Mouse (Mus musculus) gonadal fat pad, adult 2 months (tissue): ENCODE measurements around the gene Hcn2. TPM values are rescaled to one million over a fixed set of nuclear protein-coding genes. Genes with fewer than 3 reads are reported as not detected.

Experiments used
- DNase-seq: peaks from one replicate; pipeline ENCODE4 v3.0.0-alpha.2; 2012; ENCODE audit warnings: low read depth
- polyA plus RNA-seq: library from polyadenylated mRNA; depleted of rRNA; stranded (reverse); fragments of >200 nt; gene quantifications from 2 replicates; pipeline ENCODE4 v1.2.3, GENCODE M21; 2012

The Hcn2 gene
- polyA plus RNA-seq, 1 experiment, result 1.8 TPM

- DNase-seq, result no peak
These were observed 7.8 kb upstream of the Hcn2 start for GRCm38 (mm10) chr10:79708668-79709067.

- no peak for DNase-seq
These were observed 7.1 kb upstream of the Hcn2 start for GRCm38 (mm10) chr10:79709307-79709706.

- no peak for DNase-seq
These were observed 4.4 kb upstream of the Hcn2 start for GRCm38 (mm10) chr10:79712029-79712428.

GRCm38 (mm10) chr10:79712499-79713126 is 3.8 kb upstream of the Hcn2 start:
- no peak for DNase-seq

- DNase-seq, result no peak
These were observed 3.3 kb upstream of the Hcn2 start for GRCm38 (mm10) chr10:79713163-79713562.

- no peak for DNase-seq
These were observed 1.4 kb upstream of the Hcn2 start for GRCm38 (mm10) chr10:79714996-79715395.

- no peak for DNase-seq
These were observed 538 bp downstream of the Hcn2 start for GRCm38 (mm10) chr10:79716988-79717355.

- DNase-seq, result no peak
These were observed 1.4 kb downstream of the Hcn2 start for GRCm38 (mm10) chr10:79717640-79718357.

GRCm38 (mm10) chr10:79721089-79721488 is 4.7 kb downstream of the Hcn2 start:
- no peak for DNase-seq

- no peak for DNase-seq
These were observed 6.6 kb downstream of the Hcn2 start for GRCm38 (mm10) chr10:79723047-79723446.

- DNase-seq, result no peak
These were observed 7.3 kb downstream of the Hcn2 start for GRCm38 (mm10) chr10:79723692-79724091.

- no peak for DNase-seq
These were observed 9.7 kb downstream of the Hcn2 start for GRCm38 (mm10) chr10:79726090-79726489.

GRCm38 (mm10) chr10:79728323-79729249 is 12.2 kb downstream of the Hcn2 start:
- no peak for DNase-seq

GRCm38 (mm10) chr10:79729357-79729965 is 13.0 kb downstream of the Hcn2 start:
- DNase-seq, result no peak

GRCm38 (mm10) chr10:79732500-79732899 is 16.1 kb downstream of the Hcn2 start:
- no peak for DNase-seq

GRCm38 (mm10) chr10:79733847-79734246 is 17.4 kb downstream of the Hcn2 start:
- DNase-seq, result no peak

- DNase-seq, result no peak
These were observed 18.9 kb downstream of the Hcn2 start for GRCm38 (mm10) chr10:79735361-79735760.

- DNase-seq, result no peak
These were observed 20.3 kb downstream of the Hcn2 start for GRCm38 (mm10) chr10:79736706-79737105.

- DNase-seq, result no peak
These were observed 21.8 kb downstream of the Hcn2 start for GRCm38 (mm10) chr10:79738259-79738658.

GRCm38 (mm10) chr10:79739234-79739633 is 22.8 kb downstream of the Hcn2 start:
- DNase-seq, result no peak

GRCm38 (mm10) chr10:79740863-79741262 is 24.4 kb downstream of the Hcn2 start:
- DNase-seq, result no peak

- no peak for DNase-seq
These were observed 26.7 kb downstream of the Hcn2 start for GRCm38 (mm10) chr10:79743161-79743560.
